Mouse (Mus musculus) liver, postnatal 0 days (tissue): ENCODE results near the gene Caap1. TPM values are rescaled to one million over a fixed set of nuclear protein-coding genes. Genes with fewer than 3 reads are reported as not detected.

ENCODE experiments used
- ATAC-seq: fragments of 200-750 bp; cut with Nextera tagmentation; 2 replicates; pipeline ENCODE4 v1.8.0; 2017; ENCODE audit warnings: mild to moderate bottlenecking, moderate library complexity
- DNase-seq: peaks from one replicate; pipeline ENCODE4 v3.0.0-alpha.2; 2016
- H3K27ac ChIP-seq: fragments of 300-500 bp; sonication (generic); 2 replicates; pipeline ENCODE4 v1.5.1; 2014; ENCODE audit warnings: antibody characterized with exemption, moderate library complexity, mild to moderate bottlenecking, low read depth
- H3K27me3 ChIP-seq: fragments of 300-500 bp; sonication (generic); 2 replicates; pipeline ENCODE4 v1.6.1; 2014; ENCODE audit warnings: low read length, control low read depth, mixed read lengths; ENCODE audit not compliant: insufficient read depth
- H3K36me3 ChIP-seq: fragments of 300-500 bp; sonication (generic); replicated peaks from 2 replicates; pipeline ENCODE4 v1.6.1; 2014; ENCODE audit warnings: mild to moderate bottlenecking, control low read depth, low read length, moderate library complexity, mixed read lengths; ENCODE audit not compliant: insufficient read depth
- H3K4me1 ChIP-seq: fragments of 300-500 bp; sonication (generic); 2 replicates; pipeline ENCODE4 v1.6.1; 2014; ENCODE audit warnings: antibody characterized with exemption, mild to moderate bottlenecking, control low read depth; ENCODE audit not compliant: insufficient read depth
- H3K4me2 ChIP-seq: fragments of 300-500 bp; sonication (generic); 2 replicates; pipeline ENCODE4 v1.6.1; 2014; ENCODE audit warnings: low read depth, mild to moderate bottlenecking, low read length, moderate library complexity, mixed read lengths
- H3K4me3 ChIP-seq: fragments of 300-500 bp; sonication (generic); 2 replicates; pipeline ENCODE4 v1.5.1; 2014; ENCODE audit warnings: low read depth, low read length
- H3K9ac ChIP-seq: fragments of 300-500 bp; sonication (generic); replicated peaks from 2 replicates; pipeline ENCODE4 v1.6.1; 2014; ENCODE audit warnings: mild to moderate bottlenecking, moderate library complexity
- H3K9me3 ChIP-seq: fragments of 300-500 bp; sonication (generic); 2 replicates; pipeline ENCODE4 v1.6.1; 2016; ENCODE audit warnings: mild to moderate bottlenecking, control low read depth, low read length, mixed read lengths
- CTCF ChIP-seq: sonication (generic); IDR thresholded peaks from 2 replicates; pipeline ENCODE4 v1.5.1; 2016; ENCODE audit warnings: antibody characterized with exemption, low read depth
- EP300 ChIP-seq: IDR thresholded peaks from 2 replicates; pipeline ENCODE4 v1.6.1; 2016; ENCODE audit warnings: antibody characterized with exemption, low read depth, mild to moderate bottlenecking
- WGBS: fragments of 180-500 bp; shearing (Covaris S2); extraction: QIAGEN DNeasy Blood & Tissue Kit; methylation state at CpG from one replicate; pipeline ENCODE4 v1.1.7; 2014; ENCODE audit not compliant: insufficient replicate concordance; 5-methylcytosine and 5-hydroxymethylcytosine counted together
- polyA plus RNA-seq: library from polyadenylated mRNA; unstranded; fragments of >200 nt; fragmentation: Nextera tagmentation; extraction: Ambion mirVana; gene quantifications from 2 replicates; pipeline ENCODE4 v1.2.1, GENCODE M21; 2015

Caap1 gene
- polyA plus RNA-seq, 1 experiment from 2014 or later, result 6.9 TPM

DNA sequence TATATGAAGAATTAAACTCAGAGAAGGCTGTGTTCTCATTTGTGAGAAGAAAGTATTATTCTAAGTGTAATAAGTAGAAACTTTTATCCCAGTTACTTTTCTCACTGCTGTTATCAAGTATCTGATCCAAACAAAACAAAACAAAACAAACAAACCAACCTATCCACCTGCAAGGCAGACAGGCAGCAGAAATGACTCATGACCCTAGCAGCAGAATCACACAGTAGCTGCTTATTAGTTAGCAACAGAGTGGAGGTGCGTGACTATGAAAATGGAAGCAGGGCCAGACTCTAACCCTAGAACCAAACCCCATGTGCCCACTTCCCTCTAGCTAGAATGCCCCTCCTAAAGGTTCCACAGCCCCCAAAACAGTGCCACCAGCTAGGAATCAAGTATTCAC is 27.1 kb downstream of the Caap1 start:
- Histone ChIP-seq H3K36me3 (0 out of 2 replicates have a peak, but pooled peaks cover under 1% of the 10 kb centered on the region), H3K27me3 (no peaks in the 10 kb centered on the region), H3K4me1 (no peaks in the 10 kb centered on the region), H3K27ac (no peak overlapping the region), H3K4me3 (no peak overlapping the region), H3K9me3 (no peaks in the 10 kb centered on the region), H3K4me2 (no peak overlapping the region), H3K9ac (no peak overlapping the region)
- 72% methylated on average over 1 of the region's 1 CpGs for WGBS
- no peak for TF ChIP-seq EP300
- TF ChIP-seq CTCF, result no peak
- no peak for ATAC-seq
- no peak for DNase-seq

DNA sequence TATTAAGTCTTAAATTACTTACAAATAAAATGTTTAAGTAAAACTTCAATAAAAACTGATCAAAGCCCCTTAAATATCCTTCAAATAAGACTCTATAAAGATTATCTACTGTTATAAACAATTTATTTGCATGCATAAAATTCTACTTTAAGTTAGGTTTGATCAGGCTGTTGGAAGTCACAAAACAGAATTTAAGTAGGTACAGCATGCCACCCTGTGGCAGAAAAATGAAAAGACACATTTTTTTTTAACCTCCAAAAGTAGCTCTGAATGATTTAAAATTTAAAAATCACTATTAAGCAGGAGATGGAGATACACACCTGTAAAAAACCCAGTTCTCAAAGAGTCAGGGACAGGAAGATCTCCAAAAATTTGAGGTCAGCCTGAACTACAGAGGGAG is 33.3 kb downstream of the Caap1 start:
- DNase-seq (no peak), ATAC-seq (no peak)
- H3K4me1 ChIP-seq, result no peaks in the 10 kb centered on the region

DNA sequence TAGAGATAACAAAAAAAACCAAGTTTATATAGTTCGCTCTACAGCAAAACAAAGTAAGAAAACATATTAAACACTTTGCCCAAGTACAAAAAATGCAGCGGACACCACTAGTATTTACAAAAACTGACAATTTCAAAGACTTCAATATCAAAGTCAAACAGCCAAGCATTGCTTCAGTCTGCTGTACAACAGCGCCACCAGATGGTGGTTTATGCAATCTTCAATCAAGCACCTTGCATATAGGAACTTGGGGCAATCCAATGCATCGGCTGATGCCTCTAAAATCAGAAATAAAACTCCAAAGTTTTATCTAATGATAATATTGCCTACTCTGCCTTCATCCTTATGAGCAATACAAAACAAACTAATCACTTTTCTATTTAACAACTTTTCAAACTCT is 39.0 kb downstream of the Caap1 start:
- H3K36me3 ChIP-seq, result no peaks in the 10 kb centered on the region
- DNase-seq, result peak; percentile 60
- no peak for ATAC-seq
- WGBS, result 67% methylated on average over 4 of the region's 4 CpGs
- H3K27me3 ChIP-seq, result no peaks in the 10 kb centered on the region
- TF ChIP-seq CTCF, result peak; percentile 77
- no peak for TF ChIP-seq EP300
- no peaks in the 10 kb centered on the region for H3K4me1 ChIP-seq
- no peaks in the 10 kb centered on the region for H3K9me3 ChIP-seq
- no peak overlapping the region for H3K4me2 ChIP-seq
- no peak overlapping the region for H3K4me3 ChIP-seq
- H3K27ac ChIP-seq, result no peak overlapping the region
- no peak overlapping the region for H3K9ac ChIP-seq

More for the DNA sequence above, 33.3 kb downstream of the Caap1 start:
- Histone ChIP-seq H3K9ac (no peak overlapping the region), H3K4me3 (no peak overlapping the region), H3K4me2 (no peak overlapping the region), H3K27me3 (no peaks in the 10 kb centered on the region), H3K9me3 (no peaks in the 10 kb centered on the region), H3K27ac (no peak overlapping the region), H3K36me3 (no peaks in the 10 kb centered on the region)
- no peak for TF ChIP-seq EP300
- peak; percentile 38; the same call in 1 of the 2 replicates for TF ChIP-seq CTCF

DNA sequence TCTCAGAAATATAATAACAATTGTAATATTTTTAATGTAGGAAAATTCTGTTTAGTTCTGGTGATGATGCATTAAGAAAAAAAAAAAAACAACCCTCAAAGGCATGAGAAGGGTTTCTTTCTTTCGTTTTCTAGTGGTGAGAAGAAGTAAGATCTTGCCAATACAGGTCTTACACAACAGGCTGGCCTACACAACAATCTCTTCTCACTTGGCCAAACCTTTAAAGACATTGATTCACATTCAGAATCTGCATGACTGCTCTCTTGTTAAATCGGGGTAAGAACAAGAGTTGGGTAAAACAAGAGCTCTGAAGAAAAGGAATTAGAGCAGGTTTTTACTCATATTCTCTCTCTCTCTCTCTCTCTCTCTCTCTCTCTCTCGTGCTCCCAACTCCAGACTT is 41.2 kb downstream of the Caap1 start:
- H3K36me3 ChIP-seq, result peaks cover 6% of the 10 kb centered on the region
- no peak for ATAC-seq
- H3K9ac ChIP-seq, result no peak overlapping the region
- TF ChIP-seq CTCF, result no peak
- TF ChIP-seq EP300, result no peak
- H3K27ac ChIP-seq, result no peak overlapping the region
- H3K27me3 ChIP-seq, result no peaks in the 10 kb centered on the region
- H3K4me1 ChIP-seq, result no peaks in the 10 kb centered on the region
- H3K4me3 ChIP-seq, result no peak overlapping the region
- no peak overlapping the region for H3K4me2 ChIP-seq
- H3K9me3 ChIP-seq, result no peaks in the 10 kb centered on the region
- no peak for DNase-seq
- WGBS, result 64% methylated on average over 3 of the region's 3 CpGs

DNA sequence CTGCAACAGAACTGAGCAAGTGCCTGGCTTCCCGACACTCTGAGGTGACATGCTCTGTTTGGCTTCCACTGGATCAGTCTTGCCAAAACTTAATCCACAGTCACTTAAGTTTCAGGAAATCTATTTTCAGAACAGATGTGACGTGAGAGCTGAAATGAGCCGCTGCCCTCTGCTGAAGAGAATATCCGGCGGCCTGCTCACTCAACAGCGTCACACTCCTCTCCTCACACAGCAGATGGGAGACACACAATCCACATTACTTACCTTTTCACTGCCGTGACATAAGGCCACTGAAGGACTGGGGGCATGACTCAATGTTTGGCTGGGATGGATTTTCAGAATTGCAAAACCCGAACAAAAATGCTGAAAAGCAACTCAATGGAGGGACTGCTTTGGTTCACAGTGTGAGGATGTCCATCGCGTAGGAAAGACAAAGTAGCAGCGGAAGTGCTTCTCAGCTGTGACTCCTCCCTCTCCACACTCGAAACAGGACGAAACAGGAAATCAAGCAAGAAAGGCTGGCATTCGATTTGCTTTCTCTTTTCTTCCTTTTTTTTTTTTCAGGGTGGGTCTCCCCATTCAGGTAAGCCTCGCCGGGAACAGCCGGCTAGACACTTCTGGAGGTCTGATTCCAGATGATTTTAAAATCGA is 79.7 kb downstream of the Caap1 start:
- no peak overlapping the region for H3K4me3 ChIP-seq
- no peak for ATAC-seq
- H3K4me1 ChIP-seq, result no peaks in the 10 kb centered on the region
- H3K27me3 ChIP-seq, result no peaks in the 10 kb centered on the region
- H3K9me3 ChIP-seq, result no peaks in the 10 kb centered on the region
- H3K4me2 ChIP-seq, result no peak overlapping the region
- 84% methylated on average over 18 of the region's 18 CpGs for WGBS
- H3K36me3 ChIP-seq, result no peaks in the 10 kb centered on the region
- no peak for DNase-seq
- no peak overlapping the region for H3K27ac ChIP-seq
- H3K9ac ChIP-seq, result no peak overlapping the region
- TF ChIP-seq CTCF (no peak), EP300 (no peak)

DNA sequence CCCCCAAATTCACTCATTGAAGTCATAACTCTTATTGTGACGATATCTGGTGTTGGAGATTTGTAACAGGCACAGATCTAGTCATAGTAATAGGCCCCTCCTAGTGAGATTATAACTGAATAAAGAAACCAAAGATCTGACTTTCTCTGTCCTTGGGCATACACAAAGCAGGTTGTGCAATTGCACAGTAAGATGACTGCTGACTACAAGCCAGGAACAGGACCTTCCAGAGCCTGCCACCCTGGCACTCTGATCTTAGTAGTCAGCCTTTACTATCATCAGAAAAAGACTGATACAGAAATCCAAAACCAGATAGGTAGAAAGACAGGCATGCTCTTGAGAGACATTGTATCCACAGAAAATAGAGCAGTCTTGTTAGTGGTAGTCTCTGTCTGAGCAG is 83.3 kb downstream of the Caap1 start:
- H3K4me1 ChIP-seq, result no peaks in the 10 kb centered on the region
- DNase-seq (no peak), ATAC-seq (no peak)
- no peaks in the 10 kb centered on the region for H3K9me3 ChIP-seq
- WGBS, result 93% methylated on average over 1 of the region's 1 CpGs
- H3K27me3 ChIP-seq, result no peaks in the 10 kb centered on the region
- no peaks in the 10 kb centered on the region for H3K36me3 ChIP-seq
- H3K4me3 ChIP-seq, result no peak overlapping the region
- no peak overlapping the region for H3K4me2 ChIP-seq
- H3K9ac ChIP-seq, result no peak overlapping the region
- no peak overlapping the region for H3K27ac ChIP-seq
- no peak for TF ChIP-seq CTCF
- no peak for TF ChIP-seq EP300

DNA sequence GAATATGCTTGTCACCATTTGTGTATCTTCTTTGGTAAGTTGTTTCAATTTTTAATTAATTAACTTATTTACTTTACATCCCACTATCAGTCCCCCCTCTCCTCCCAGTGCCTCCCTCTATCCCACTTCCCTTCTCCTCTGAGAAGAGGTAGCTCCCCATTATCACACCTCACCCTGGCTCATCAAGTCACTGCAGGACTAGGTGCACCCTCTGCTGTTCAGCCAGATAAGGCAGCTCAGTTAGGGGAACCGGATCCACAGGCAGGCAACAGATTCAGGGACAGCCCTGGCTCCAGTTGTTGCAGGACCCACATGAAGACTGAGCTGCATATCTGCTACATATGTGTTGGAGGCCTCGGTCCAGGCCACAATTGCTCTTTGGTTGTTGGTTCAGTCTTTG is 97.2 kb downstream of the Caap1 start:
- ATAC-seq, result no peak
- 0 out of 2 replicates have a peak, but pooled peaks cover 2% of the 10 kb centered on the region for H3K9me3 ChIP-seq
- no peak overlapping the region for H3K27ac ChIP-seq
- H3K9ac ChIP-seq, result no peak overlapping the region
- H3K4me1 ChIP-seq, result no peaks in the 10 kb centered on the region
- 69% methylated on average over 2 of the region's 2 CpGs for WGBS
- no peak overlapping the region for H3K4me2 ChIP-seq
- TF ChIP-seq CTCF (no peak), EP300 (no peak)
- H3K4me3 ChIP-seq, result no peak overlapping the region
- H3K27me3 ChIP-seq, result no peaks in the 10 kb centered on the region
- no peak for DNase-seq
- H3K36me3 ChIP-seq, result no peaks in the 10 kb centered on the region
